Mouse (Mus musculus): Measurements from ENCODE around the gene Rbm43. TPM values are rescaled to one million over a fixed set of nuclear protein-coding genes. Genes with fewer than 3 reads are reported as not detected.
"Not testable (repeated sequence)": the region's sequence is repeated elsewhere in the genome, so short reads cannot be mapped to it uniquely, and the experiment has no call there.

The Rbm43 gene
- polyA plus RNA-seq, 1 experiment from 2014 or later = 11.9 TPM

- Histone ChIP-seq H3K9me3 (ENCODE audit: low read length) (no peaks in the 10 kb centered on the region), H3K4me3 (ENCODE audit: low read depth, low read length) (no peak overlapping the region), H3K27ac (ENCODE audit: low read depth) (no peak overlapping the region), H3K9ac (replicated peaks) (no peak overlapping the region), H3K4me2 (ENCODE audit: low read depth, low read length) (no peak overlapping the region), H3K4me1 (ENCODE audit: insufficient read depth) (no peaks in the 10 kb centered on the region), H3K36me3 (replicated peaks; ENCODE audit: insufficient read depth, low read length) (no peaks in the 10 kb centered on the region), H3K27me3 (ENCODE audit: insufficient read depth, low read length) (no peaks in the 10 kb centered on the region)
- WGBS (ENCODE audit: insufficient replicate concordance) = 32% methylated on average over 4 of the region's 4 CpGs
- TF ChIP-seq CTCF (IDR thresholded peaks at IDR 0.05; ENCODE audit: low read depth) (no peak), EP300 (IDR thresholded peaks at IDR 0.05; ENCODE audit: low read depth) (no peak)
- no peak for ATAC-seq
- no peak for DNase-seq
These were observed 27.3 kb downstream of the Rbm43 start for GRCm38 (mm10) chr2:51907538-51908110.

- Histone ChIP-seq H3K9ac (replicated peaks) (no peak overlapping the region), H3K4me3 (ENCODE audit: low read depth, low read length) (no peak overlapping the region), H3K9me3 (ENCODE audit: low read length) (no peaks in the 10 kb centered on the region), H3K4me1 (ENCODE audit: insufficient read depth) (no peaks in the 10 kb centered on the region), H3K4me2 (ENCODE audit: low read depth, low read length) (no peak overlapping the region), H3K36me3 (replicated peaks; ENCODE audit: insufficient read depth, low read length) (no peaks in the 10 kb centered on the region), H3K27ac (ENCODE audit: low read depth) (no peak overlapping the region), H3K27me3 (ENCODE audit: insufficient read depth, low read length) (no peaks in the 10 kb centered on the region)
- WGBS (ENCODE audit: insufficient replicate concordance) = 84% methylated on average over 8 of the region's 8 CpGs
- no peak for DNase-seq
- ATAC-seq = no peak
- TF ChIP-seq CTCF (IDR thresholded peaks at IDR 0.05; ENCODE audit: low read depth) = no peak
These were observed 29.3 kb downstream of the Rbm43 start for GRCm38 (mm10) chr2:51905637-51906036.

- Histone ChIP-seq H3K4me3 (ENCODE audit: low read depth, low read length) (no peak overlapping the region), H3K27me3 (ENCODE audit: insufficient read depth, low read length) (no peaks in the 10 kb centered on the region), H3K9ac (replicated peaks) (no peak overlapping the region), H3K27ac (ENCODE audit: low read depth) (no peak overlapping the region), H3K4me1 (ENCODE audit: insufficient read depth) (no peaks in the 10 kb centered on the region), H3K4me2 (ENCODE audit: low read depth, low read length) (no peak overlapping the region), H3K36me3 (replicated peaks; ENCODE audit: insufficient read depth, low read length) (no peaks in the 10 kb centered on the region), H3K9me3 (ENCODE audit: low read length) (no peaks in the 10 kb centered on the region)
- ATAC-seq (no peak), DNase-seq (no peak)
- TF ChIP-seq EP300 (IDR thresholded peaks at IDR 0.05; ENCODE audit: low read depth) = no peak
- TF ChIP-seq CTCF (IDR thresholded peaks at IDR 0.05; ENCODE audit: low read depth) = no peak
- 78% methylated on average over 12 of the region's 12 CpGs for WGBS (ENCODE audit: insufficient replicate concordance)
These were observed 42.5 kb downstream of the Rbm43 start for GRCm38 (mm10) chr2:51892411-51892901.

- WGBS (ENCODE audit: insufficient replicate concordance) = 81% methylated on average over 4 of the region's 4 CpGs
- no peaks in the 10 kb centered on the region for H3K9me3 ChIP-seq (ENCODE audit: low read length)
- no peaks in the 10 kb centered on the region for H3K27me3 ChIP-seq (ENCODE audit: insufficient read depth, low read length)
- no peak for ATAC-seq
- no peak overlapping the region for H3K27ac ChIP-seq (ENCODE audit: low read depth)
- no peaks in the 10 kb centered on the region for H3K4me1 ChIP-seq (ENCODE audit: insufficient read depth)
- H3K36me3 ChIP-seq (replicated peaks; ENCODE audit: insufficient read depth, low read length) = no peaks in the 10 kb centered on the region
- H3K4me2 ChIP-seq (ENCODE audit: low read depth, low read length) = no peak overlapping the region
- no peak overlapping the region for H3K9ac ChIP-seq (replicated peaks)
- no peak for DNase-seq
- no peak overlapping the region for H3K4me3 ChIP-seq (ENCODE audit: low read depth, low read length)
- TF ChIP-seq CTCF (IDR thresholded peaks at IDR 0.05; ENCODE audit: low read depth) = no peak
- no peak for TF ChIP-seq EP300 (IDR thresholded peaks at IDR 0.05; ENCODE audit: low read depth)
These were observed 44.0 kb downstream of the Rbm43 start for GRCm38 (mm10) chr2:51890961-51891360.

GRCm38 (mm10) chr2:51890139-51890538 is 44.8 kb downstream of the Rbm43 start:
- not testable (repeated sequence) for H3K36me3 ChIP-seq (replicated peaks; ENCODE audit: insufficient read depth, low read length); H3K9ac ChIP-seq (replicated peaks); DNase-seq; H3K27me3 ChIP-seq (ENCODE audit: insufficient read depth, low read length); ATAC-seq; H3K4me3 ChIP-seq (ENCODE audit: low read depth, low read length); H3K4me2 ChIP-seq (ENCODE audit: low read depth, low read length); H3K4me1 ChIP-seq (ENCODE audit: insufficient read depth); H3K9me3 ChIP-seq (ENCODE audit: low read length); H3K27ac ChIP-seq (ENCODE audit: low read depth)
- WGBS (ENCODE audit: insufficient replicate concordance) = 95% methylated on average over 10 of the region's 26 CpGs

GRCm38 (mm10) chr2:51880143-51880542 is 54.8 kb downstream of the Rbm43 start:
- Histone ChIP-seq H3K36me3 (replicated peaks; ENCODE audit: insufficient read depth, low read length) (no peaks in the 10 kb centered on the region), H3K4me2 (ENCODE audit: low read depth, low read length) (no peak overlapping the region), H3K27ac (ENCODE audit: low read depth) (no peak overlapping the region), H3K4me1 (ENCODE audit: insufficient read depth) (no peaks in the 10 kb centered on the region), H3K9ac (replicated peaks) (no peak overlapping the region), H3K27me3 (ENCODE audit: insufficient read depth, low read length) (no peaks in the 10 kb centered on the region), H3K4me3 (ENCODE audit: low read depth, low read length) (no peak overlapping the region), H3K9me3 (ENCODE audit: low read length) (no peaks in the 10 kb centered on the region)
- no peak for TF ChIP-seq CTCF (IDR thresholded peaks at IDR 0.05; ENCODE audit: low read depth)
- no peak for TF ChIP-seq EP300 (IDR thresholded peaks at IDR 0.05; ENCODE audit: low read depth)
- DNase-seq (no peak), ATAC-seq (no peak)
- 73% methylated on average over 1 of the region's 1 CpGs for WGBS (ENCODE audit: insufficient replicate concordance)

Other genes starting within 250 kb of the Rbm43 start
- 23.0 and 26.7 TPM in 2 replicates for gene Nmi, start 38.3 kb upstream of the Rbm43 start, polyA plus RNA-seq (2015; fragmentation: Nextera tagmentation; extraction: Ambion mirVana)
- 0.22 and 0.34 TPM in 2 replicates for gene Tnfaip6, start 102.8 kb upstream of the Rbm43 start, polyA plus RNA-seq (2015; fragmentation: Nextera tagmentation; extraction: Ambion mirVana)
- gene Rif1, start 137.7 kb upstream of the Rbm43 start, polyA plus RNA-seq (2015; fragmentation: Nextera tagmentation; extraction: Ambion mirVana) = 7.4 and 9.2 TPM in 2 replicates